Mouse (Mus musculus) kidney, embryonic 15.5 days (tissue): ENCODE measurements around the gene Tenm1. TPM values are rescaled to one million over a fixed set of nuclear protein-coding genes. Genes with fewer than 3 reads are reported as not detected.

Experiments used
- ATAC-seq: fragments of 200-750 bp; cut with Nextera tagmentation; replicated peaks from 2 replicates; pipeline ENCODE4 v1.8.0; 2017; ENCODE audit warnings: moderate TSS enrichment; ENCODE audit not compliant: low FRiP score
- H3K27ac ChIP-seq: fragments of 300-500 bp; sonication (generic); 2 replicates; pipeline ENCODE4 v1.5.1; 2015; ENCODE audit warnings: mild to moderate bottlenecking, inconsistent platforms
- H3K27me3 ChIP-seq: fragments of 300-500 bp; sonication (generic); 2 replicates; pipeline ENCODE4 v1.6.1; 2015; ENCODE audit warnings: inconsistent platforms
- H3K36me3 ChIP-seq: fragments of 300-500 bp; sonication (generic); 2 replicates; pipeline ENCODE4 v1.6.1; 2015; ENCODE audit warnings: inconsistent platforms
- H3K4me1 ChIP-seq: fragments of 300-500 bp; sonication (generic); 2 replicates; pipeline ENCODE4 v1.6.1; 2015; ENCODE audit warnings: inconsistent platforms
- H3K4me2 ChIP-seq: fragments of 300-500 bp; sonication (generic); 2 replicates; pipeline ENCODE4 v1.6.1; 2015; ENCODE audit warnings: moderate library complexity, mild to moderate bottlenecking, inconsistent platforms
- H3K4me3 ChIP-seq: fragments of 300-500 bp; sonication (generic); replicated peaks from 2 replicates; pipeline ENCODE4 v1.5.1; 2015; ENCODE audit warnings: mild to moderate bottlenecking, inconsistent platforms
- H3K9ac ChIP-seq: fragments of 300-500 bp; sonication (generic); 2 replicates; pipeline ENCODE4 v1.6.1; 2015; ENCODE audit warnings: mild to moderate bottlenecking, inconsistent platforms
- H3K9me3 ChIP-seq: fragments of 300-500 bp; sonication (generic); replicated peaks from 2 replicates; pipeline ENCODE4 v1.6.1; 2016; ENCODE audit warnings: inconsistent platforms
- whole genome bisulfite sequencing: fragments of 180-500 bp; shearing (Covaris S2); methylation state at CpG from one replicate; pipeline ENCODE4 v1.1.7; 2015; ENCODE audit warnings: mixed read lengths; 5-methylcytosine and 5-hydroxymethylcytosine counted together
- polyA plus RNA-seq: library from polyadenylated mRNA; unstranded; fragments of >200 nt; fragmentation: Nextera tagmentation; extraction: Ambion mirVana; gene quantifications from 2 replicates; pipeline ENCODE4 v1.2.1, GENCODE M21; 2015

Gene Tenm1
- polyA plus RNA-seq, 1 experiment from 2014 or later = 0.74 TPM

GRCm38 (mm10) chrX:43235844-43236243, 193.1 kb downstream of the Tenm1 start:
- ATAC-seq = no peak
- Histone ChIP-seq H3K4me1 (no peaks in the 10 kb centered on the region), H3K27ac (no peak overlapping the region), H3K4me2 (no peak overlapping the region), H3K9me3 (no peaks in the 10 kb centered on the region), H3K9ac (no peak overlapping the region), H3K27me3 (no peaks in the 10 kb centered on the region), H3K36me3 (no peaks in the 10 kb centered on the region), H3K4me3 (no peak overlapping the region)
- 77% methylated on average over 4 of the region's 4 CpGs for WGBS

- Histone ChIP-seq H3K36me3 (no peaks in the 10 kb centered on the region), H3K27me3 (no peaks in the 10 kb centered on the region), H3K4me3 (no peak overlapping the region), H3K4me2 (no peak overlapping the region), H3K9ac (no peak overlapping the region), H3K27ac (no peak overlapping the region), H3K4me1 (no peaks in the 10 kb centered on the region), H3K9me3 (no peaks in the 10 kb centered on the region)
- 83% methylated on average over 3 of the region's 3 CpGs for WGBS
- no peak for ATAC-seq
Measured at GRCm38 (mm10) chrX:43205003-43205402, 223.9 kb downstream of the Tenm1 start.

- Histone ChIP-seq H3K4me3 (no peak overlapping the region), H3K36me3 (no peaks in the 10 kb centered on the region), H3K27ac (no peak overlapping the region), H3K9me3 (no peaks in the 10 kb centered on the region), H3K4me1 (no peaks in the 10 kb centered on the region), H3K9ac (no peak overlapping the region), H3K4me2 (no peak overlapping the region), H3K27me3 (no peaks in the 10 kb centered on the region)
- 76% methylated on average over 5 of the region's 5 CpGs for WGBS
- ATAC-seq = no peak
Measured at GRCm38 (mm10) chrX:43202249-43202783, 226.6 kb downstream of the Tenm1 start.

GRCm38 (mm10) chrX:43182975-43183374, 246.0 kb downstream of the Tenm1 start:
- Histone ChIP-seq H3K9me3 (no peaks in the 10 kb centered on the region), H3K27ac (no peak overlapping the region), H3K4me1 (no peaks in the 10 kb centered on the region), H3K9ac (no peak overlapping the region), H3K4me3 (no peak overlapping the region), H3K36me3 (no peaks in the 10 kb centered on the region), H3K27me3 (no peaks in the 10 kb centered on the region), H3K4me2 (no peak overlapping the region)
- 93% methylated on average over 1 of the region's 1 CpGs for WGBS
- ATAC-seq = no peak

GRCm38 (mm10) chrX:43151561-43151960, 277.4 kb downstream of the Tenm1 start:
- Histone ChIP-seq H3K4me1 (no peaks in the 10 kb centered on the region), H3K27me3 (no peaks in the 10 kb centered on the region), H3K9me3 (no peaks in the 10 kb centered on the region), H3K9ac (no peak overlapping the region), H3K36me3 (no peaks in the 10 kb centered on the region), H3K4me2 (no peak overlapping the region), H3K4me3 (no peak overlapping the region), H3K27ac (no peak overlapping the region)
- no peak for ATAC-seq
- 78% methylated on average over 3 of the region's 3 CpGs for WGBS

GRCm38 (mm10) chrX:43129696-43130095, 299.2 kb downstream of the Tenm1 start:
- Histone ChIP-seq H3K27ac (no peak overlapping the region), H3K4me3 (no peak overlapping the region), H3K9ac (no peak overlapping the region), H3K9me3 (no peaks in the 10 kb centered on the region), H3K4me1 (no peaks in the 10 kb centered on the region), H3K27me3 (no peaks in the 10 kb centered on the region), H3K4me2 (no peak overlapping the region), H3K36me3 (no peaks in the 10 kb centered on the region)
- no peak for ATAC-seq
- 57% methylated on average over 2 of the region's 2 CpGs for WGBS

GRCm38 (mm10) chrX:43122491-43122890, 306.4 kb downstream of the Tenm1 start:
- Histone ChIP-seq H3K9me3 (no peaks in the 10 kb centered on the region), H3K4me2 (no peak overlapping the region), H3K27me3 (no peaks in the 10 kb centered on the region), H3K9ac (no peak overlapping the region), H3K27ac (no peak overlapping the region), H3K4me3 (no peak overlapping the region), H3K4me1 (no peaks in the 10 kb centered on the region), H3K36me3 (no peaks in the 10 kb centered on the region)
- WGBS = 80% methylated on average over 1 of the region's 1 CpGs
- ATAC-seq = no peak

GRCm38 (mm10) chrX:43122001-43122400, 306.9 kb downstream of the Tenm1 start:
- Histone ChIP-seq H3K4me3 (no peak overlapping the region), H3K4me2 (no peak overlapping the region), H3K9ac (no peak overlapping the region), H3K27me3 (no peaks in the 10 kb centered on the region), H3K27ac (no peak overlapping the region), H3K36me3 (no peaks in the 10 kb centered on the region), H3K4me1 (no peaks in the 10 kb centered on the region), H3K9me3 (no peaks in the 10 kb centered on the region)
- ATAC-seq = no peak
- 74% methylated on average over 1 of the region's 1 CpGs for WGBS

- H3K4me2 ChIP-seq = no peak overlapping the region
- no peak overlapping the region for H3K27ac ChIP-seq
- H3K9ac ChIP-seq = no peak overlapping the region
- H3K9me3 ChIP-seq = no peaks in the 10 kb centered on the region
- no peak overlapping the region for H3K4me3 ChIP-seq
- no peaks in the 10 kb centered on the region for H3K27me3 ChIP-seq
- H3K4me1 ChIP-seq = no peaks in the 10 kb centered on the region
- no peak for ATAC-seq
- H3K36me3 ChIP-seq = no peaks in the 10 kb centered on the region
- 78% methylated on average over 2 of the region's 2 CpGs for WGBS
Measured at GRCm38 (mm10) chrX:42986100-42986499, 442.8 kb downstream of the Tenm1 start.

GRCm38 (mm10) chrX:42973562-42973961, 455.4 kb downstream of the Tenm1 start:
- Histone ChIP-seq H3K9me3 (no peaks in the 10 kb centered on the region), H3K27me3 (no peaks in the 10 kb centered on the region), H3K4me3 (no peak overlapping the region), H3K27ac (no peak overlapping the region), H3K4me2 (no peak overlapping the region), H3K9ac (no peak overlapping the region), H3K4me1 (no peaks in the 10 kb centered on the region), H3K36me3 (no peaks in the 10 kb centered on the region)
- no peak for ATAC-seq
- 4% methylated on average over 1 of the region's 1 CpGs for WGBS

- Histone ChIP-seq H3K4me2 (no peak overlapping the region), H3K9me3 (no peaks in the 10 kb centered on the region), H3K4me3 (no peak overlapping the region), H3K4me1 (no peaks in the 10 kb centered on the region), H3K27me3 (no peaks in the 10 kb centered on the region), H3K36me3 (no peaks in the 10 kb centered on the region), H3K27ac (no peak overlapping the region), H3K9ac (no peak overlapping the region)
- 75% methylated on average over 5 of the region's 5 CpGs for WGBS
- ATAC-seq = no peak
Measured at GRCm38 (mm10) chrX:42967611-42968010, 461.3 kb downstream of the Tenm1 start.

- no peak for ATAC-seq
- 94% methylated on average over 1 of the region's 1 CpGs for WGBS
Measured at GRCm38 (mm10) chrX:42861731-42862130, 567.2 kb downstream of the Tenm1 start.

GRCm38 (mm10) chrX:42781566-42781965, 647.4 kb downstream of the Tenm1 start:
- Histone ChIP-seq H3K36me3 (no peaks in the 10 kb centered on the region), H3K9ac (no peak overlapping the region), H3K27me3 (no peaks in the 10 kb centered on the region), H3K4me1 (no peaks in the 10 kb centered on the region), H3K4me3 (no peak overlapping the region), H3K9me3 (no peaks in the 10 kb centered on the region), H3K4me2 (no peak overlapping the region), H3K27ac (no peak overlapping the region)
- WGBS = 55% methylated on average over 4 of the region's 4 CpGs
- ATAC-seq = no peak

More at GRCm38 (mm10) chrX:42861731-42862130, 567.2 kb downstream of the Tenm1 start:
- Histone ChIP-seq H3K9ac (no peak overlapping the region), H3K4me2 (no peak overlapping the region), H3K27me3 (no peaks in the 10 kb centered on the region), H3K27ac (no peak overlapping the region), H3K9me3 (no peaks in the 10 kb centered on the region), H3K4me3 (no peak overlapping the region), H3K4me1 (no peaks in the 10 kb centered on the region), H3K36me3 (no peaks in the 10 kb centered on the region)
